Mouse (Mus musculus) lung, embryonic 14.5 days (tissue): Measurements from ENCODE around the gene Gm29094. TPM values are rescaled to one million over a fixed set of nuclear protein-coding genes. Genes with fewer than 3 reads are reported as not detected.
"Not testable (repeated sequence)": the region's sequence is repeated elsewhere in the genome, so short reads cannot be mapped to it uniquely, and the experiment has no call there.

Experiments
- ATAC-seq: fragments of 200-750 bp; cut with Nextera tagmentation; 2 replicates; pipeline ENCODE4 v1.8.0; 2017; ENCODE audit warnings: mild to moderate bottlenecking, moderate TSS enrichment, moderate library complexity; ENCODE audit not compliant: insufficient read depth
- DNase-seq: peaks from one replicate; pipeline ENCODE4 v3.0.0-alpha.2; 2015
- H3K27ac ChIP-seq: fragments of 300-500 bp; sonication (generic); 2 replicates; pipeline ENCODE4 v1.5.1; 2014; ENCODE audit warnings: low read depth, mild to moderate bottlenecking, moderate library complexity
- H3K27me3 ChIP-seq: fragments of 300-500 bp; sonication (generic); 2 replicates; pipeline ENCODE4 v1.6.1; 2014; ENCODE audit warnings: low read length, control low read depth; ENCODE audit not compliant: insufficient read depth
- H3K36me3 ChIP-seq: fragments of 300-500 bp; sonication (generic); 2 replicates; pipeline ENCODE4 v1.6.1; 2014; ENCODE audit warnings: control low read depth; ENCODE audit not compliant: insufficient read depth
- H3K4me1 ChIP-seq: fragments of 300-500 bp; sonication (generic); 2 replicates; pipeline ENCODE4 v1.6.1; 2014; ENCODE audit warnings: antibody characterized with exemption, control low read depth; ENCODE audit not compliant: insufficient read depth
- H3K4me2 ChIP-seq: fragments of 300-500 bp; sonication (generic); 2 replicates; pipeline ENCODE4 v1.6.1; 2014; ENCODE audit warnings: mild to moderate bottlenecking
- H3K4me3 ChIP-seq: fragments of 300-500 bp; sonication (generic); 2 replicates; pipeline ENCODE4 v1.5.1; 2014; ENCODE audit warnings: low read depth, low read length
- H3K9ac ChIP-seq: fragments of 300-500 bp; sonication (generic); 2 replicates; pipeline ENCODE4 v1.6.1; 2014
- H3K9me3 ChIP-seq: fragments of 300-500 bp; sonication (generic); 2 replicates; pipeline ENCODE4 v1.6.1; 2016; ENCODE audit warnings: low read depth, low read length, control low read depth
- CTCF ChIP-seq: IDR thresholded peaks from 2 replicates; pipeline ENCODE4 v1.5.1; 2016; ENCODE audit warnings: antibody characterized with exemption, low read depth
- whole genome bisulfite sequencing: fragments of 180-500 bp; shearing (Covaris S2); extraction: QIAGEN DNeasy Blood & Tissue Kit; methylation state at CpG from one replicate; pipeline ENCODE4 v1.1.7; 2014; 5-methylcytosine and 5-hydroxymethylcytosine counted together
- polyA plus RNA-seq: library from polyadenylated mRNA; unstranded; fragments of >200 nt; fragmentation: Nextera tagmentation; extraction: Ambion mirVana; gene quantifications from 2 replicates; pipeline ENCODE4 v1.2.1, GENCODE M21; 2014

Gm29094 gene
- polyA plus RNA-seq, 1 experiment from 2014 or later, result not detected

DNA sequence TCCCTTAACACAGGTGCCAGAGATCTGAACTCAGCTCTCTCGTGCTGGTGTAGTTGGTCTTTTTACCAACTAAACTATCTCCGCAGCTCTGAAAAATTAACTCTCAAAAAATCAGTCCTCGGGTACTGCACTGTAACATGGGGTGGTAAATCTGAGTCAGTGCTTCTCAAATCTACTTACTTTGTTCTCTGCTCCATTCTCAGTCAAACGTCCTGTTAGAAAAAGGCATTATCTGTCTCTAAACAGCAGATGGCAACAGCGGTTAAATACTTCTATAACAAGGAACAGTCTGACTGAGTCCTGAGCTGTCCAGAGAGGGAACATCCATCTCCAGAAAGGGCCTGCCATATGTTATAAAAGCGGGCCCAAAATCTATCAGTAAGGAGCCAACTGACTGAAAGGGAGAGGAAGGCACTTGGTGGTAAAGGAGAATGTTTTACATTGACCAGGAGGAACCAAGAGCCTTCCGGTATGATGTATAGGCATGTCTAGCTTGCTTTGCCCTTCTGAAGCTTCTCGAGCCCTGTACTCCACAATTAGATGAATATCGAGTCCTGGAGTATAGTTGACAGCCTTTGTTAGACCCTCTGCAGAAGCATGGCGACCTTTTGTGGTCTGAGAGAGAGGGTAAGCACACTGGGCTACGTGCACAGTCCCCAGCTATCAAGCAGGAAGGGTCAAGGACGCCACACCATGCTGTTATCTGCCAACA is 11.3 kb downstream of the Gm29094 start, which contains the start of gene Mthfs:
Gene Mthfs, plus strand, starts transcription at position 324 of the 712 bp plus-strand sequence.
- peak; percentile 26 for DNase-seq
- not testable (repeated sequence) for H3K9ac ChIP-seq, H3K9me3 ChIP-seq, H3K4me1 ChIP-seq, H3K36me3 ChIP-seq, H3K27me3 ChIP-seq
- H3K4me2 ChIP-seq, result peak within 1 kb of the TSS; percentile 49
- 20% methylated on average over 9 of the region's 12 CpGs for WGBS
- peak; percentile 79 for ATAC-seq
- peak within 1 kb of the TSS; percentile 63; the same call in 1 of the 2 replicates for H3K27ac ChIP-seq
- peak within 1 kb of the TSS; percentile 29 for H3K4me3 ChIP-seq

DNA sequence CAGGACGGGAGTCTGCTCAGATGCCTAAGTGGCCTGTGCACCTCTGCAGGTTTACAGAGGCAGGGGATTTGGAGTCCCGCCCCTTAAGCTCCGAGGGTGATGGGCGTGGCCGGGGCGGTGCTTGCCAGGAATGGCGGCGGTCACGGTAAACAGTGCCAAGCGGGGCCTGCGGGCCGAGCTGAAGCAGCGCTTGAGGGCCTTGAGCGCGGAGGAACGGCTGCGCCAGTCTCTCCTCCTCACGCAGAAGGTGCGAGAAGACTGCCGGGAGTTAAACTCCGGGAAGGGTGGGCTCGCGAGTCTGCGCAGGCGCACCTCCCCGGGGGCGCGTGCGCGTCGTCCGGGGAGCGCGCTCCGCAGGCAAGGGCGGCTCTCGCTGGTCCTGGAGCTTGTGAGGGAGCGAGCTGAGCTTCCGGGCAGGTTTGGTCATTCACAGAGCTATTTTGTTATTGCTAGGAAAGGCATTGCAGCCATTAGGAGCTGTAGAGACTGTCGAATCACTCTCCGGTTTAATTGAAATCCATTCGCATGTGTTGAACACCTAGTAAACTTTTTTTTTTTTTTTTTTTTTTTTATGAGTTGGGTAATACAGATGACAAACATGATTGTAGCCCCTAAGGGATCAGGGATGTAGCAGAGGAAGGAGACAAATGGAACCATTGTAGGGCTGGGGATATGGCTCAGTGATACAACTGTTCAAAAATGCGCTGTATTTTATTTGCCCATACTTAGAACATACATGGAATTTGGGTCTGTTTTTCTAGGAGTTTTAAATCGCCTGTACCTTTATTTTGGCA is 12.1 kb downstream of the Gm29094 start:
- H3K9ac ChIP-seq, H3K36me3 ChIP-seq, H3K4me1 ChIP-seq, H3K9me3 ChIP-seq, H3K27me3 ChIP-seq: not testable (repeated sequence)
- DNase-seq, result peak; percentile 12
- Histone ChIP-seq H3K27ac (peak overlapping the region; percentile 60; the same call in 1 of the 2 replicates), H3K4me2 (peak overlapping the region; percentile 46), H3K4me3 (peak overlapping the region; percentile 29)
- ATAC-seq, result peak; percentile 95
- 3% methylated on average over 17 of the region's 44 CpGs for WGBS

DNA sequence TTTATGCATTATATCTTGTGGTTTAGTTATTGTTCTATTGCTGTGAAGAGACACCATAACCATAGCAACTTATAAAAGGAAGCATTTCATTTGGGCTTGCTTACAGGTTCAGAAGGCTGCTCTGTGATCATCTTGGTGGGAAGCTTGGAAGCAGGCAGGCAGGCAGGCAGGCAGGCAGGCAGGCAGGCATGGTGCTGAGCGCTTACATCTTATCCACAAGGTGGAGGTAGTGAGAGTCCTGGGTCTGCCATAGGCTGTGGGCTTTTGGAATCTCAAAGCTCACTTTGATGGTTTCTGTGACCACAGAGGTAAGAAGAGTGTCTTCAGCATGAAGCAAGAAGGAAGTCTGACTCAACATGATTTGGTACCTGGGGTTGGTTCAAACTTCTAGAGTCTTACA is 13.2 kb downstream of the Gm29094 start:
- H3K36me3 ChIP-seq, H3K4me2 ChIP-seq, H3K27me3 ChIP-seq, H3K27ac ChIP-seq, H3K4me1 ChIP-seq, H3K9ac ChIP-seq, ATAC-seq, H3K4me3 ChIP-seq, H3K9me3 ChIP-seq, DNase-seq: not testable (repeated sequence)
- 23% methylated on average over 1 of the region's 1 CpGs for WGBS
- peak; percentile 30 for TF ChIP-seq CTCF

DNA sequence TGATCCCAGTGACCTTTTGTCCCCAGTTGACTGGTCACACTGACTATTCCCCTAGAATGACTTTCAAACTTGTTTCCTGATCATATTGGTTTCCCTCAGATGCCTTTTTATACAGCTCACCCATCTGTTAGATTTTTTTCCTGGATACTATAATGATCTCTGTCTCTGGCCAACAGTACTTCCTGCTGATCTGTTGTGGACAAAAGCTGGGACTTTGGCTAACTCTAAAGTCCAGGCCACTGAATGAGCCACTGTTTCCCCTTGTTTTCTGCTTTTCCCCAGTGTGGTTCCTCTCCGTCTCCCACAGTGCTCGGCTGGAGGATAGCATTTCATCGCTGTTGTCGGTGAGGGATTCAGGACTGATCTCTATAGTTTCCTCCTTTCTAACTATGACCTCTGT is 19.0 kb downstream of the Gm29094 start:
- not testable (repeated sequence) for H3K4me3 ChIP-seq, ATAC-seq, H3K4me2 ChIP-seq, H3K36me3 ChIP-seq, H3K4me1 ChIP-seq, H3K9ac ChIP-seq, H3K27ac ChIP-seq, H3K9me3 ChIP-seq, H3K27me3 ChIP-seq, DNase-seq
- WGBS, result 85% methylated on average over 4 of the region's 4 CpGs

- not testable (repeated sequence) for ATAC-seq, H3K27ac ChIP-seq, DNase-seq, H3K36me3 ChIP-seq, H3K4me3 ChIP-seq, H3K4me1 ChIP-seq, H3K27me3 ChIP-seq, H3K9ac ChIP-seq, H3K9me3 ChIP-seq, H3K4me2 ChIP-seq
- 86% methylated on average over 3 of the region's 4 CpGs for whole genome bisulfite sequencing
Measured at GRCm38 (mm10) chr9:89219668-89220067, 20.5 kb downstream of the Gm29094 start.

- ATAC-seq, result not testable (repeated sequence)
Measured at GRCm38 (mm10) chr9:89220704-89221287, 21.6 kb downstream of the Gm29094 start.

GRCm38 (mm10) chr9:89226071-89226470 is 26.9 kb downstream of the Gm29094 start:
- no peaks in the 10 kb centered on the region for H3K9me3 ChIP-seq
- peak; percentile 54 for DNase-seq
- H3K27ac ChIP-seq, result no peak overlapping the region
- H3K4me1 ChIP-seq, result no peaks in the 10 kb centered on the region
- H3K36me3 ChIP-seq, result no peaks in the 10 kb centered on the region
- no peak for ATAC-seq
- H3K4me3 ChIP-seq, result no peak overlapping the region
- 39% methylated on average over 4 of the region's 4 CpGs for WGBS
- TF ChIP-seq CTCF, result peak; percentile 43
- no peak overlapping the region for H3K4me2 ChIP-seq
- H3K9ac ChIP-seq, result no peak overlapping the region
- no peaks in the 10 kb centered on the region for H3K27me3 ChIP-seq

More at GRCm38 (mm10) chr9:89220704-89221287, 21.6 kb downstream of the Gm29094 start:
- DNase-seq, H3K36me3 ChIP-seq, H3K4me3 ChIP-seq, H3K9me3 ChIP-seq, H3K4me2 ChIP-seq, H3K4me1 ChIP-seq, H3K9ac ChIP-seq, H3K27me3 ChIP-seq, H3K27ac ChIP-seq: not testable (repeated sequence)
- 70% methylated on average over 6 of the region's 6 CpGs for WGBS
